Mouse (Mus musculus): ENCODE data around the gene Dnajb8.
A peak's percentile ranks its signal among the peaks of the same experiment; 100 is the strongest.

Dnajb8 gene

GRCm38 (mm10) chr6:88232221-88232620 lies 10.2 kb downstream of the Dnajb8 start:
- DNase-seq: no peak

- no peak for DNase-seq
Observed at GRCm38 (mm10) chr6:88233996-88234395, 11.9 kb downstream of the Dnajb8 start.

GRCm38 (mm10) chr6:88235461-88235860 lies 13.4 kb downstream of the Dnajb8 start:
- no peak for DNase-seq

- DNase-seq: no peak
Observed at GRCm38 (mm10) chr6:88235983-88236382, 13.9 kb downstream of the Dnajb8 start.

- DNase-seq: no peak
Observed at GRCm38 (mm10) chr6:88236513-88236912, 14.4 kb downstream of the Dnajb8 start.

GRCm38 (mm10) chr6:88242604-88243003 lies 20.5 kb downstream of the Dnajb8 start:
- DNase-seq: peak; percentile 61 to 75

- peak in 1 of 2 experiments; percentile 14 for DNase-seq
Observed at GRCm38 (mm10) chr6:88249231-88249630, 27.2 kb downstream of the Dnajb8 start.

GRCm38 (mm10) chr6:88251396-88251795 lies 29.3 kb downstream of the Dnajb8 start:
- no peak for DNase-seq

- DNase-seq: no peak
Observed at GRCm38 (mm10) chr6:88251798-88252478, 29.9 kb downstream of the Dnajb8 start.

GRCm38 (mm10) chr6:88254082-88254481 lies 32.0 kb downstream of the Dnajb8 start:
- DNase-seq: no peak

GRCm38 (mm10) chr6:88255435-88255834 lies 33.4 kb downstream of the Dnajb8 start:
- no peak for DNase-seq

- DNase-seq: peak; percentile 63 to 78
Observed at GRCm38 (mm10) chr6:88259621-88260020, 37.6 kb downstream of the Dnajb8 start.

- no peak for DNase-seq
Observed at GRCm38 (mm10) chr6:88260645-88261044, 38.6 kb downstream of the Dnajb8 start.

GRCm38 (mm10) chr6:88262160-88262559 lies 40.1 kb downstream of the Dnajb8 start:
- no peak for DNase-seq

- DNase-seq: no peak
Observed at GRCm38 (mm10) chr6:88265355-88265754, 43.3 kb downstream of the Dnajb8 start.

- no peak for DNase-seq
Observed at GRCm38 (mm10) chr6:88266055-88266454, 44.0 kb downstream of the Dnajb8 start.

GRCm38 (mm10) chr6:88267068-88267467 lies 45.0 kb downstream of the Dnajb8 start:
- no peak for DNase-seq

GRCm38 (mm10) chr6:88267970-88268369 lies 45.9 kb downstream of the Dnajb8 start:
- DNase-seq: no peak

GRCm38 (mm10) chr6:88274623-88275022 lies 52.6 kb downstream of the Dnajb8 start:
- no peak for DNase-seq

- no peak for DNase-seq
Observed at GRCm38 (mm10) chr6:88276221-88276620, 54.2 kb downstream of the Dnajb8 start.

GRCm38 (mm10) chr6:88277242-88277641 lies 55.2 kb downstream of the Dnajb8 start:
- no peak for DNase-seq

GRCm38 (mm10) chr6:88278141-88278540 lies 56.1 kb downstream of the Dnajb8 start:
- peak; percentile 35 to 65 for DNase-seq

- peak in 1 of 2 experiments; percentile 14 for DNase-seq
Observed at GRCm38 (mm10) chr6:88290129-88290766, 68.2 kb downstream of the Dnajb8 start.

- DNase-seq: no peak
Observed at GRCm38 (mm10) chr6:88292274-88292909, 70.3 kb downstream of the Dnajb8 start.
